Mouse (Mus musculus) neural tube, embryonic 14.5 days (tissue): ENCODE data around the gene Sox12. TPM values are rescaled to one million over a fixed set of nuclear protein-coding genes. Genes with fewer than 3 reads are reported as not detected.

ENCODE experiments used
- polyA plus RNA-seq: library from polyadenylated mRNA; unstranded; fragments of >200 nt; fragmentation: Nextera tagmentation; extraction: Ambion mirVana; gene quantifications from 2 replicates; pipeline ENCODE4 v1.2.1, GENCODE M21; 2014

Sox12 gene
- polyA plus RNA-seq, 1 experiment from 2014 or later = 19.2 TPM

Other genes with a start within 250 kb of the Sox12 start
- 94.7 and 155 TPM in 2 replicates for gene Csnk2a1, start 171.2 kb downstream of the Sox12 start, polyA plus RNA-seq
- gene Tbc1d20, start 104.2 kb downstream of the Sox12 start, polyA plus RNA-seq = 28.0 and 33.9 TPM in 2 replicates
- 98.5 and 107 TPM in 2 replicates for gene Rbck1, start 65.4 kb downstream of the Sox12 start, polyA plus RNA-seq
- gene Trib3, start 54.0 kb downstream of the Sox12 start, polyA plus RNA-seq = 1.1 and 1.6 TPM in 2 replicates
- gene Nrsn2, start 21.4 kb downstream of the Sox12 start, polyA plus RNA-seq = 42.9 and 54.4 TPM in 2 replicates
- gene Zcchc3, start 17.0 kb upstream of the Sox12 start, polyA plus RNA-seq = 14.5 and 18.0 TPM in 2 replicates
- 0.87 and 0.99 TPM in 2 replicates for gene 6820408C15Rik, start 17.5 kb upstream of the Sox12 start, polyA plus RNA-seq
- not detected in 2 replicates for gene Defb23, start 66.6 kb upstream of the Sox12 start, polyA plus RNA-seq
- not detected in 2 replicates for gene Defb20, start 79.0 kb upstream of the Sox12 start, polyA plus RNA-seq
- not detected in 2 replicates for gene Defb22, start 92.1 kb upstream of the Sox12 start, polyA plus RNA-seq
- gene Defb26, start 113.6 kb upstream of the Sox12 start, polyA plus RNA-seq = not detected in 2 replicates
- not detected in 2 replicates for gene Defb28, start 120.2 kb upstream of the Sox12 start, polyA plus RNA-seq
- not detected in 2 replicates for gene Defb29, start 142.0 kb upstream of the Sox12 start, polyA plus RNA-seq
- gene Gm17416, start 171.3 kb upstream of the Sox12 start, polyA plus RNA-seq = not detected in 2 replicates
- gene Defb21, start 174.7 kb upstream of the Sox12 start, polyA plus RNA-seq = not detected in 2 replicates
- gene Defb19, start 182.2 kb upstream of the Sox12 start, polyA plus RNA-seq = not detected in 2 replicates
- not detected in 2 replicates for gene Defb45, start 201.3 kb upstream of the Sox12 start, polyA plus RNA-seq
- not detected in 2 replicates for gene Defb36, start 206.3 kb upstream of the Sox12 start, polyA plus RNA-seq
- gene Defb25, start 225.0 kb upstream of the Sox12 start, polyA plus RNA-seq = not detected in 2 replicates
- gene Rem1, start 228.9 kb upstream of the Sox12 start, polyA plus RNA-seq = 0.33 TPM in 1 of 2 replicates, not detected in the other